Mouse (Mus musculus) mouse trophoblast stem cell (cell line): Measurements from ENCODE around the gene Msl2.

Experiments used
- in situ Hi-C, 2 experiments: fragments of 300-500 bp; cut with MseI, MboI; formaldehyde crosslinking; loops; 2 replicates in 1 of 2; 3 replicates in 1 of 2; pipeline ENCODE4 v1.15.1; 2025

Gene Msl2

DNA sequence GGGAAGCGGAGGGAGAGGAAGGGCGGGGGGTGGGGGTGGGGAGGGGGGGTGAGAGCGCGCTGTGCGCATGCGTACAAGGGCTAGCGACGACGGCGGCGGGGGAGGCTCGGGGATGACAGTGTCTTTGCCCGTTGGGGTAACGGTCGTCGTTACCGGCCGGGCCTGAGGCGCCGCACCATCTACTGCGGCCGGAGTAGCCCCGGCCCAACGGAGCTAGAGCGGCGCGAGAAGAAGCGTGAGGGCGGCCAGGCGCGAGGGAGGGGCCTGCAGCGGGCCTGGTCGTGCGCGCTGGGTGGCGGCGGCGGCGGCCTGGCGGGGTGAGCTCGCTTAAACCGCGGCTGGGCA, at the start of gene Msl2:
Msl2 (plus strand) TSS at position 115 of the 345 bp plus-strand sequence.
- in situ Hi-C loops = no loop called here

DNA sequence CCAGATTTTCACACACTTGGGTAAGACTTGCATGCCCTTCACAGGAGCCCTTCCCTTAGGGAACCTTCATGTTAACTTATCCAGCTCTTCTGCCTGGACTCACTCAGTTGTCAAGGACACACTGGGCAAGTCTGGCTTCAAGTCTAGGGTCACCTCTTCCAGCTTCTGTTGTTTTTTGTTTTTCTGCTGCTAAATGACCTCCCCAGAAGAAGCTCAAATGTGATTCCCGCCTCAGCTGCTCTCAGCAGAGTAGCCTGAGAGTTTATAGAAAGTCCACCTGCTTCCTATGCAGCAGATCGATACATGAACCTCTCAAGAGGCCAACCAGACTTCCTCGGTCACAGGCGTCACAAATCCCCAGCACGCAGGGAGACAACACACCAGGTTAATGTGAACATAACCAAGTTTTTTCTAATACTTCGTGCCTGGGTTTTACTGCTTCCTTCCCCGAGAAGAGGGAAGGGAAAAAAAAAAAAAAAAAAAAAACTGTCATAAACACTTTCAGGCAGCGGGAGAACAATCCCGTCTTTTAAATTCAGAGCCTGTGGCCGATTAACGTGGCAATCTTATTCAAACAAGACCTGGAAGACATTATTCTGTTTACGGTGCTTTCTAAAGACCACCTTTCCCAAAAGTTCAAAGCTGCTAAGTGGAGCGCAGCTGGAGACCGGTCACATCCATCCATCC, 40.0 kb upstream of the Msl2 start:
- in situ Hi-C loops = no loop called here

DNA sequence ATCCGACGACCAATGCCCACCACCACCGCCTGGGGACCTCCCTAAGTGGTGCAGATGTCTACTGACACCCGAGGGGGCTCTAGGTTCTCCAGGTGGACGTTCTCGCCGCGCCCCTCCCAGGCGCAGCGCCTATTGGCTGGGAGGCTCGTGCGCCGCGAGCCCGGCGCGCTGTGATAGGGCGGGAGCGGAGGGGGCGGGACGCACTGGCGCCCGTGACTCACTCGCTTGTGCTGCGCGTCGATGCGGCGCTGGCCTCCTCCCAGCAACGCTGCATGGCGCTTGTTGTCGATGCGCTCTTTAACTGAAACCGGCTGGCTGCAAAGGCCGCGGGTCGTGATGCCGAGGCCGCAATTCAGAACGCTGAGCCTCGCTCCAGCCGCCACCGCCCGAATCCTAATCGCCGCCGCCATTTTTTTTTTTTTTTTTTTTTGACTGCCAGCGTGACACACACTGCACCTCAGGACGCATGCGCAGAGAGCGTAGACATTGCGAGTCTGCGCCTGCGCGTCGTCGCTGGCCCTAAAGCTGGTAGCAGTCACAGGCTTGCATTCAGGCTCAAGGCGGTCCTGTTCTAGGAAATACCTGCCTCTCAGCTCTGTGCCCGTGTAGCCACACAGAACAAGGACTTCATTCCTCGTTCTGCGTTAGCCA, 39.3 kb upstream of the Msl2 start, which contains the start of gene Pccb:
Pccb (minus strand) TSS at position 451 of the 651 bp plus-strand sequence.
- in situ Hi-C loops = no loop called here

GRCm38 (mm10) chr9:101035836-101036596, 37.9 kb upstream of the Msl2 start:
- in situ Hi-C loops = no loop called here

DNA sequence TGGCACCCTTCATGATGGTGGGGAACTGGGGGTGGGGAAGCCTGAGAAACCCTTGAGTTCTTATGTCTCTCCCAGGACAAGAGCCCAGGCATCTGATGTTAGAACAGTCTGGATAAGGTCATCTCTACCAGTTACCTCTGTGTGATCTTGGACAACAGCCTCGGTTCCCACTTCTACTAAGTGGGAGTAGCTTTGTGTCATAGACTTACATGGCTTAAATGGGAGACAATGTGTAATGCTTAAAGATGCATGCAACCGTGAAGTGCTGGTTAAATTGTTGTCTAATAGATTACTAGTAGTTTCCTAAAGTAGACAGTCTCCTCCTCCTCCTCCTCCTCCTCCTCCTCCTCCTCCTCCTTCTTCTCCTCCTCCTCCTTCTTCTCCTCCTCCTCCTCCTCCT, 37.0 kb upstream of the Msl2 start:
- in situ Hi-C loops = no loop called here

- in situ Hi-C loops = no loop called here
Observed at GRCm38 (mm10) chr9:101037396-101037795, 36.5 kb upstream of the Msl2 start.

DNA sequence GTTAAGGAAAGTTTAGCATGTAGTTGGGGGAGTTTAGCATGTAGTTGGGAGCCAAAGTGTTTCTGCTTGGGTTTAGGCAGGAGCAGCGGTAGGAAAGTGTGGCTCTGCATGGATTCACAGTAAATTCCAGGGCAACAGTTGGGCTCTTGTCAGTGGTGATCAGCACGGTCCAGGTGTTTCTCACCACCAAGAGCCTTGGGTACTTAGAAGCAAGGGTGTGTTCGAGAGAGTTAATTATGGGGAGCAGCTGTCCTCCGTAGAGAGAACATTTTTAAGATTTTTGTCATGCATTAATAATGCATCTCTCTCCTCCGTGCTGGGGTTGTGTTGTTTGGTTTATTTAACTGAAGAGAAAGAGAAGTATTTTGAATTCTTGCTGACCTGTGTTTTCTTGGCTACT, 35.3 kb upstream of the Msl2 start:
- in situ Hi-C loops = no loop called here

DNA sequence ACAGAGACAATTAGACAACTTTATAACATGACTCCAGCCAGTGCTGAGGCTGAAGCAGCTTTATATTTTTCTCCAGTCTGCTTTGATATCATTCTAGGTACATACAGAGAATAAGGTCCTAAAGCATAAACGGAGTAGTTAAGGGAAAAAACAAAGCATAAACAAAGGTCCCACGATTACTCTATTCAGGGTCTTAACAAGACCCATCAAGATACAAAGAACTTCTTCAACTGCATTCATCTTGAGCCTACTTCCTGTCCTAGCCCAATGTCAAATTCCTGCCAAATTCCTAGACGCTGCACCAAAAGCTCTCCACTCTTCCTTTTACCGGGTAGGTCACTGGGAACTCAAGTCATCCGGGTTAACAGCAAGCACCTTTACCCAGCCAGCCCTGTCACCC, 32.4 kb upstream of the Msl2 start:
- in situ Hi-C loops = no loop called here

GRCm38 (mm10) chr9:101042249-101042648, 31.7 kb upstream of the Msl2 start:
- in situ Hi-C loops = no loop called here

- in situ Hi-C loops = no loop called here
Observed at GRCm38 (mm10) chr9:101045710-101046338, 28.1 kb upstream of the Msl2 start.

GRCm38 (mm10) chr9:101052007-101052406, 21.9 kb upstream of the Msl2 start:
- in situ Hi-C loops = no loop called here

GRCm38 (mm10) chr9:101052691-101053090, 21.2 kb upstream of the Msl2 start:
- in situ Hi-C loops = no loop called here

DNA sequence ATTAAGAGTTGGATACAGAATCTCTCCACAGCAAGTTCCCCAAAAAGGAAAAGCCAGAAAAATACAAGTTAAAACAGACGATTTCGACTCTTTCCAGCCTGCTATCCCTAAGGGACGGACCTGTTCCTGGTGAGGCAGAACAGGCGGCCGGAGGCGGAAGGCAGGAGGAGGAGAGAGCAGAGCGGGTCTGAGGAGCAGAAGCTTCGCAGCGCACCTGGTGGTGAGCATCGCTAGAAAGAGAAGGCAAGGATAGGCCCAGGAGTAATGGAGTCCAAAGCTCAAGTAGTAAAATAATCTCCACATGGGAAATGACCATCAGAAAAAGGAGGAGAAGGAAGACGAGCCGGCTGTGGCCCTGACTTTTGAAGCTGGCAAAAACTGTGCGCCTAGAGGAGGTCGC, 20.6 kb upstream of the Msl2 start:
- in situ Hi-C loops = no loop called here

- in situ Hi-C loops = no loop called here
Observed at GRCm38 (mm10) chr9:101057156-101057555, 16.7 kb upstream of the Msl2 start.

DNA sequence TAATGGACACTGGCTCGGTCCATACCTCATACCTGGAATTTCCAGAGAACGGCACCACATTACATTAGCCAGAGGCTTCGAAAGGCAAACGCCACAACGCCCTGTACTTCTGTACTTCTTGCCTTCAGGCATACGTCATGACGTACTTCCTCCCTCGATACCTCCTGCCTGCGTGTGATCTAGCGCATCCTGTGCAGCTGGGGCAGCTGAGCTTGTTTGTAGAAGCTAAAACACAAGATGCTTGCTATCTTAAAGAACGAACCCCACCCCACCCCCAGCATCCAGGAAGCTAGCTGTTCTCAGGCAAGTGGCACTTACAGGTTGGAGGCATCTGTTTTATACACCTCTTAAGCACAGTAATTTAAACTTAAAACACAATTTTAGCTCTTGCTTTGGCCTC, 12.9 kb upstream of the Msl2 start:
- in situ Hi-C loops = no loop called here

DNA sequence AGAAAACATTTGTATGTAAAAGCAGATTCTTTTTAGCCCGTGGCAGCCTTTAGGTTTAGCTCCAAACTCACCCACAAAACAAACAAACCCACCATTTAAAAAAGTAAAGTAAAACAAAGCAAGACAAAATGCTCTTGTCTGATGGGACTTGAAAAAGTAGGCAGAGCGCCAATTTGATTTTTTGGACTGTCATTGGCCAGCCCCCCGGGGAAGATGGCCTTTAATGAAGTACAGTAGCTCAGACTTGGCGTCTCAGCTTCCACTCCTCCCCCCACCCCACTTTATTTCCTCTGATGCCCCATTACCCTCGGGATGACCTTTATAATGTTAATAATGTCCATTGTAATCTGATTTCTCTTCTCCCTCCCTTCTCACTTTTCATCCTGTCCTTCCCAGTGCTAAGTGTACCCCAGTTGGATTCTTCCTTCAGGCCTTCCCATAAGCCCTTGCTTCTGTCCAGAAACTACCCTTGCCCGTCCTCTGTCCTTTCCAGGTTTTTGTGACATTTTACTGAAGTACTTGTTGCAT, 11.6 kb upstream of the Msl2 start:
- in situ Hi-C loops = no loop called here

GRCm38 (mm10) chr9:101065076-101065602, 8.8 kb upstream of the Msl2 start:
- in situ Hi-C loops = no loop called here

- in situ Hi-C loops = no loop called here
Observed at GRCm38 (mm10) chr9:101069781-101070180, 4.1 kb upstream of the Msl2 start.

DNA sequence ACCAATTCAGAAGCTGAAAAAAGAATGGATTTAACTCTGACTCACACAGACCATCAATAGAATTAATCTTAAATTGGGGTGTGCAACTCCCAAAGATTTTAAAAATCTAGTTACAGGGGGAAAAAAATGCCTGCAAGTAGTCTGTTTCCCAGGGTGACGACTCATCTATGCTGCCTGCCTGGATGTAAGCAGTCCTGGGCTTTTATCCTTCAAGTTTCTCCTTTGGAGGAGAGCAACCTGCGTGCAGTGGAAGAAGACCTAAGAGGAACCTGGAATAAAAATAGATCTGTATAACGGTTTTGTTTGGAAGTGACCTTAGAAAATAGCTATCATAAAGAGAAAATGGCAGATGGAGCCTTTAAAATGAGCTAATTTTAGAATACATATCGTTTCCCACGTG, 1.4 kb upstream of the Msl2 start:
- in situ Hi-C loops = no loop called here

DNA sequence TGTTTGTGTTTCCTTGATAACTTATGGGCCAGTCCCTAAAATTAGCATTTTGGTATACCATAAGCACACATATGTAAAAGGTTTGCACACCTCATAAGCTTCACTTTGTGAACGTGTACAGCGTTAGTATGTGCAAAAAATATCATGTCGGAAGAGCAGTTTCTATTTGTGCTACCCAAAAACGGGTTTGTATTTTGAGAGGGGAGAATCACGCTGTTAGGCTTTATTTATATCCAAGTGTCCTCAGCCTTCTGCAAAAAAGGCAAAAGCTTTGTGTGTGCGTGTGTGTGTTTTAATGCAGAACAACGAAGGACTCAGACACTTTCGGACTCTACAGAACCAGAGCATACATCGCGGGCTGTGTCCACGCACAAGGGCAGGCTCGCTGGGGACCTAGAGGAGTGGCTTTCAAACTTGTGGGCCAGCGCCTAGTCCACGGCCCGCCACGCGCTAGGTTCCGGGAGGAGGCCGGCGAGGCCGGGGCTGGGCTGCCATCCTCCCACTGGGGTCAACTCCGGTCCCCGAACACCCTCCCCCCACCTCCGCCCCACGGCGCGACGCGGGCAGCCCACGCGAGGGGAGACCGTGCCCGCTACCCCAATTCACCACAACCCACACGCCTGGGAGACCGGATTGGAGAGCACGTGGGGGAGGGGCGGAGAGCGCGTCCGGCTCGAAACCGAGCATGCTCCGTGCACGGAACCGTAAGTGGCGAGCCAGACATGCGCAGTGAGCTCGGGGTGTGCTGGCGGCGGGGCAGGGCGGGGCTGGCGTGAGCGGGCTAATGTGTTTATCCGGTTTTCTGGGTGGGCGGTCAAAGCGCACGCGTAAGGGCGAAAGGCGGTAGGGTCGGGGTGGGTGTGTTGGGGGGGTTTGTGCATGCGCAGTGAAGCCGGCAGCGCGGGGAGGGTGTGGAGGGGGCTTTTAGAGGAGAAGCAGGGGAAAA, 587 bp upstream of the Msl2 start:
- in situ Hi-C loops = no loop called here
